In the genomic region with DNA sequence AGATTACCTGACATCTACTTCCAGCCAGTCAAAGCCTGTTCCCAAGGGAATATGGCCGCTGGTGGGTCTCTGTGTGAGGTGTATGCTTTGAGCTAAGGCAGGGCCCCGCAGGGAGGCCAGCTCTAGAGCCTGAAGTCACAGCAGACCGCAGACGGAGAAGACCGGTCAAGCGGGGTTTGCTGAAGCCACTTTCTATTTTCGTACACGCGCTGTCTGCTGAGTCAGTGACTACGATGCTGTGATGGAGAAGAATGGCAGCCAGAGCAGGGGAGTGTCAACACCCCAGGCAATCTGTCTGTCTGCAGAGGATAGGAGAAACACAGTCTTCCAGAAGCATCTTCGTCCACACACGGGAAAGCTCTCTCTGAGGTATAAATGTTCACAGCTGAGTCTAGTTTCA, we compare ENCODE assay signal across 12 mouse cellular contexts.
A peak's percentile ranks its signal among the peaks of the same experiment; 100 is the strongest.
DNase-seq lines count a peak whose midpoint lies in the region; ATAC-seq lines count a peak whose summit lies in the region.
"Had no signal": no experiment of that assay in that cellular context is flagged by ENCODE, and none has a peak within 500 bp of the region (broad histone marks: within the 10 kb centered on the region; RNA-seq: fewer than 3 reads in every experiment).

No protein-coding gene starts in this region.

- H3K4me2 ChIP-seq in forebrain, embryonic 12.5 days = no peak overlapping the region
- H3K4me2 ChIP-seq in forebrain, embryonic 14.5 days (ENCODE audit: low read length) = no peak overlapping the region
- H3K4me2 ChIP-seq in limb, embryonic 12.5 days = no peak overlapping the region
- H3K4me2 ChIP-seq in embryonic facial prominence, embryonic 13.5 days = no peak overlapping the region
- no peak overlapping the region for H3K4me2 ChIP-seq in neural tube, embryonic 15.5 days
- H3K4me2 ChIP-seq: forebrain, embryonic 15.5 days; midbrain, embryonic 15.5 days had no signal

- H3K9ac ChIP-seq in forebrain, embryonic 12.5 days = no peak overlapping the region
- no peak overlapping the region for H3K9ac ChIP-seq in forebrain, embryonic 14.5 days (ENCODE audit: low read length)
- H3K9ac ChIP-seq in limb, embryonic 12.5 days (replicated peaks) = no peak overlapping the region
- H3K9ac ChIP-seq in embryonic facial prominence, embryonic 13.5 days = no peak overlapping the region
- H3K9ac ChIP-seq in neural tube, embryonic 15.5 days (replicated peaks) = no peak overlapping the region
- H3K9ac ChIP-seq: forebrain, embryonic 15.5 days; liver, embryonic 14.5 days; midbrain, embryonic 15.5 days had no signal

- H3K27ac ChIP-seq in forebrain, embryonic 12.5 days = peak overlapping the region; percentile 58; the same call in 1 of the 2 replicates
- no peak overlapping the region for H3K27ac ChIP-seq in forebrain, embryonic 14.5 days (ENCODE audit: low read depth, low read length)
- 0 out of 2 replicates have a peak overlapping the region, but pooled peaks have one; percentile 32 for H3K27ac ChIP-seq in limb, embryonic 12.5 days
- no peak overlapping the region for H3K27ac ChIP-seq in limb, embryonic 10.5 days
- H3K27ac ChIP-seq in embryonic facial prominence, embryonic 13.5 days = peak overlapping the region; percentile 60; the same call in 1 of the 2 replicates
- peak overlapping the region; percentile 43 for H3K27ac ChIP-seq in neural tube, embryonic 15.5 days (replicated peaks)
- H3K27ac ChIP-seq: forebrain, embryonic 15.5 days; liver, embryonic 14.5 days; midbrain, embryonic 15.5 days had no signal

- no peak for ATAC-seq in forebrain, embryonic 12.5 days (ENCODE audit: low FRiP score)
- no peak for ATAC-seq in forebrain, embryonic 14.5 days
- ATAC-seq in limb, embryonic 12.5 days (ENCODE audit: insufficient number of reproducible peaks, insufficient read depth, low FRiP score, low TSS enrichment, low read depth) = no peak
- ATAC-seq in embryonic facial prominence, embryonic 13.5 days (ENCODE audit: insufficient number of reproducible peaks, insufficient read depth, low FRiP score, low TSS enrichment, low read depth) = no peak
- no peak for ATAC-seq in neural tube, embryonic 15.5 days (ENCODE audit: low FRiP score)
- ATAC-seq: forebrain, embryonic 15.5 days; midbrain, embryonic 15.5 days had no signal

- H3K4me3 ChIP-seq in forebrain, embryonic 12.5 days (replicated peaks) = no peak overlapping the region
- no peak overlapping the region for H3K4me3 ChIP-seq in forebrain, embryonic 14.5 days (ENCODE audit: low read depth, low read length)
- no peak overlapping the region for H3K4me3 ChIP-seq in limb, embryonic 12.5 days (replicated peaks)
- no peak overlapping the region for H3K4me3 ChIP-seq in limb, embryonic 10.5 days
- H3K4me3 ChIP-seq in embryonic facial prominence, embryonic 13.5 days = no peak overlapping the region
- no peak overlapping the region for H3K4me3 ChIP-seq in neural tube, embryonic 15.5 days (replicated peaks)
- H3K4me3 ChIP-seq: forebrain, embryonic 15.5 days; midbrain, embryonic 15.5 days had no signal

- H3K36me3 ChIP-seq in forebrain, embryonic 12.5 days (replicated peaks) = peaks cover 47% of the 10 kb centered on the region
- H3K36me3 ChIP-seq in forebrain, embryonic 14.5 days (ENCODE audit: control insufficient read depth, insufficient read depth, low read length) = peaks cover 73% of the 10 kb centered on the region
- H3K36me3 ChIP-seq in limb, embryonic 12.5 days = peaks cover 53% of the 10 kb centered on the region
- peaks cover 77% of the 10 kb centered on the region for H3K36me3 ChIP-seq in limb, embryonic 10.5 days
- peaks cover 58% of the 10 kb centered on the region for H3K36me3 ChIP-seq in embryonic facial prominence, embryonic 13.5 days
- peaks cover 34% of the 10 kb centered on the region for H3K36me3 ChIP-seq in neural tube, embryonic 15.5 days

- H3K4me1 ChIP-seq in forebrain, embryonic 12.5 days = peaks cover 42% of the 10 kb centered on the region
- peaks cover 20% of the 10 kb centered on the region for H3K4me1 ChIP-seq in forebrain, embryonic 14.5 days (ENCODE audit: control insufficient read depth, insufficient read depth, low read length)
- peaks cover 81% of the 10 kb centered on the region for H3K4me1 ChIP-seq in limb, embryonic 12.5 days (replicated peaks)
- H3K4me1 ChIP-seq in limb, embryonic 10.5 days = peaks cover 72% of the 10 kb centered on the region
- peaks cover 95% of the 10 kb centered on the region for H3K4me1 ChIP-seq in embryonic facial prominence, embryonic 13.5 days
- peaks cover 72% of the 10 kb centered on the region for H3K4me1 ChIP-seq in neural tube, embryonic 15.5 days

- H3K9me3 ChIP-seq in forebrain, embryonic 12.5 days = no peaks in the 10 kb centered on the region
- H3K9me3 ChIP-seq in forebrain, embryonic 14.5 days (replicated peaks; ENCODE audit: control insufficient read depth, low read length) = no peaks in the 10 kb centered on the region
- no peaks in the 10 kb centered on the region for H3K9me3 ChIP-seq in limb, embryonic 12.5 days
- no peaks in the 10 kb centered on the region for H3K9me3 ChIP-seq in limb, embryonic 10.5 days (replicated peaks)
- no peaks in the 10 kb centered on the region for H3K9me3 ChIP-seq in embryonic facial prominence, embryonic 13.5 days
- H3K9me3 ChIP-seq in neural tube, embryonic 15.5 days (replicated peaks) = no peaks in the 10 kb centered on the region
- H3K9me3 ChIP-seq: forebrain, embryonic 15.5 days; midbrain, embryonic 15.5 days had no signal

- no peaks in the 10 kb centered on the region for H3K27me3 ChIP-seq in forebrain, embryonic 12.5 days
- no peaks in the 10 kb centered on the region for H3K27me3 ChIP-seq in forebrain, embryonic 14.5 days (replicated peaks; ENCODE audit: control insufficient read depth, insufficient read depth, low read length)
- no peaks in the 10 kb centered on the region for H3K27me3 ChIP-seq in limb, embryonic 12.5 days
- H3K27me3 ChIP-seq in limb, embryonic 10.5 days (ENCODE audit: low read depth, poor library complexity, severe bottlenecking) = no peaks in the 10 kb centered on the region
- no peaks in the 10 kb centered on the region for H3K27me3 ChIP-seq in embryonic facial prominence, embryonic 13.5 days
- no peaks in the 10 kb centered on the region for H3K27me3 ChIP-seq in neural tube, embryonic 15.5 days (replicated peaks)
- H3K27me3 ChIP-seq: forebrain, embryonic 15.5 days; midbrain, embryonic 15.5 days had no signal

- 86% methylated on average over 12 of the region's 12 CpGs for WGBS in forebrain, embryonic 12.5 days
- 89% methylated on average over 12 of the region's 12 CpGs for WGBS in forebrain, embryonic 14.5 days
- WGBS in limb, embryonic 12.5 days = 86% methylated on average over 12 of the region's 12 CpGs
- 87% methylated on average over 12 of the region's 12 CpGs for WGBS in limb, embryonic 10.5 days
- WGBS in embryonic facial prominence, embryonic 13.5 days = 72% methylated on average over 12 of the region's 12 CpGs
- WGBS in neural tube, embryonic 15.5 days = 77% methylated on average over 12 of the region's 12 CpGs

- no peak for DNase-seq in forebrain, embryonic 14.5 days (ENCODE audit: low spot score)
- DNase-seq in limb, embryonic 10.5 days (ENCODE audit: low spot score) = no peak
- DNase-seq in retina, embryonic 14.5 days (ENCODE audit: low spot score) = no peak
- no peak for DNase-seq in adrenal gland, adult 18-20 months (ENCODE audit: low spot score in 2 of 2)
- DNase-seq: thymus, adult 18-20 months had no signal

Comparison
In these comparisons a context has a peak if more than half of its experiments do, and no peak if none do; other contexts are left out.
1. H3K27ac ChIP-seq: peak in forebrain, embryonic 12.5 days (single experiment), limb, embryonic 12.5 days (single experiment), embryonic facial prominence, embryonic 13.5 days (single experiment) and neural tube, embryonic 15.5 days (single experiment); none in forebrain, embryonic 14.5 days (single experiment) and limb, embryonic 10.5 days (single experiment).